Mouse (Mus musculus): ENCODE data around the gene Rnf214. TPM values are rescaled to one million over a fixed set of nuclear protein-coding genes. Genes with fewer than 3 reads are reported as not detected.

The Rnf214 gene
- polyA plus RNA-seq, 1 experiment = 47.3 TPM

- peak in 1 of 2 experiments; percentile 65 for DNase-seq (ENCODE audit: extremely low spot score in 1 of 2, low spot score in 1 of 2)
Measured at GRCm38 (mm10) chr9:45936883-45937282, 30.2 kb upstream of the Rnf214 start.

GRCm38 (mm10) chr9:45935628-45936210, 29.0 kb upstream of the Rnf214 start, which contains the start of gene Tagln:
Tagln (minus strand) TSS chr9:45936058.
- DNase-seq (ENCODE audit: extremely low spot score in 1 of 2, low spot score in 1 of 2) = no peak

DNA sequence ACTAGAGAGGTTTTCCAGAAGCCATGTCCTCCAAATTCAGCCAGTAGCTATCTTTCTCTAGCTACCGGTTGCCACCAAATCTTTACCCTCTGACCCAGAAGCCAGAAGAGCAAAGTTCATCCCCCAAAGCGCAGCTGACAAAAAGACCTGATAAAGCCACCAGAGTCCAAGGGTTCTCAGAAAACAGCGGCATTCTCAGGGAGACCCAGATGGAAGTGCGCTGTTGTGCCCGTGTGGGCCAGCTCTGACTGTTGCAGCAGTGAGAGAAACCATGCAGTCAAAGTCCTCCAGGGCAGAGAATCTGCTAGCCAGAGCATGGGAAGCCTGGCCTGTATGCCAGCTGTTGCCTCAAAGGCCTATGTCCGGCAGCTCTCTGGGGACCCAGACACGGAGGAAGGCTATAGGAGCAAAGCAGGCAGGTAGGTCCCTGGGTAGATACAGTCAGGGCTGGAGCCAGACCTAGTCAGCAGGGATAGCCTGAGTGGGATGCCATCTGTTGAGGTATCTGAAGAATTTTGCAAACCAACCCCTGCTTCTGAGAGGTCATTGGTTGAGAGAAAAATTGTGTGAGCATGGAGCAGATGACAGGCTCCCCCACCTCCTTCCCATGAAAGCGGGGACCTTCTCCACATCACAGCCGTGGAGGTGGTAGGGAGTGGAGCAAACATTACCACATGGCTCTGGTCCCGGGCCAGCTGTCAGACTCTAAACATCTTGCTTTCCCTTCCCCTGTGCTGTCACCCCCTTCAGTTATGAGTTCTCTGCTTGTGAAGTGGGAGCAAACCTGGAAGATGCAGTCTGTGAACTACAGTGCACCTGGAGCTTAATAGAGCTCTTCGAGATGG, 26.1 kb upstream of the Rnf214 start:
- DNase-seq (ENCODE audit: extremely low spot score in 1 of 2, low spot score in 1 of 2) = peak in 1 of 2 experiments; percentile 54

- DNase-seq (ENCODE audit: extremely low spot score in 1 of 2, low spot score in 1 of 2) = no peak
Measured at GRCm38 (mm10) chr9:45931958-45932357, 25.2 kb upstream of the Rnf214 start.

DNA sequence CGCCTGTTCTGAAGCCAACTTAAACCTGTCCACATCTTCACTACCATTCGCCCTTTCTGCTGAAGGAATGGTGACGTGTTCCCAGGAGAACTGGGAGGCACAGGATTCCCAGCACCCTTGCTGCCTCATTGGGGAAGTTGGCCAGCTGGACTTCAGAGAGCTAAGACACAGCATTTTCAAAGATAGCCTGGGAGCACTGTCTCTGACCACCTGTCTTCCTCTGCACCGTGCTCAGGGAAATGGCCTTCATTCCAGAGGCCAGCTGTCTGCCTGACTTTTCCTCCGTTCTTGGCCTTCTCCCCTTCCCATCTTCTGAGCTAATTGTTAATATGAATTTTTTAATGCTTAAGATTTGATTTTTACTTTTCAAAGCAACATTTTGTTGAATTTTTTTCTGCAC, 22.6 kb upstream of the Rnf214 start:
- no peak for DNase-seq (ENCODE audit: extremely low spot score in 1 of 2, low spot score in 1 of 2)

GRCm38 (mm10) chr9:45919895-45920294, 13.2 kb upstream of the Rnf214 start:
- no peak for DNase-seq (ENCODE audit: extremely low spot score in 1 of 2, low spot score in 1 of 2)

DNA sequence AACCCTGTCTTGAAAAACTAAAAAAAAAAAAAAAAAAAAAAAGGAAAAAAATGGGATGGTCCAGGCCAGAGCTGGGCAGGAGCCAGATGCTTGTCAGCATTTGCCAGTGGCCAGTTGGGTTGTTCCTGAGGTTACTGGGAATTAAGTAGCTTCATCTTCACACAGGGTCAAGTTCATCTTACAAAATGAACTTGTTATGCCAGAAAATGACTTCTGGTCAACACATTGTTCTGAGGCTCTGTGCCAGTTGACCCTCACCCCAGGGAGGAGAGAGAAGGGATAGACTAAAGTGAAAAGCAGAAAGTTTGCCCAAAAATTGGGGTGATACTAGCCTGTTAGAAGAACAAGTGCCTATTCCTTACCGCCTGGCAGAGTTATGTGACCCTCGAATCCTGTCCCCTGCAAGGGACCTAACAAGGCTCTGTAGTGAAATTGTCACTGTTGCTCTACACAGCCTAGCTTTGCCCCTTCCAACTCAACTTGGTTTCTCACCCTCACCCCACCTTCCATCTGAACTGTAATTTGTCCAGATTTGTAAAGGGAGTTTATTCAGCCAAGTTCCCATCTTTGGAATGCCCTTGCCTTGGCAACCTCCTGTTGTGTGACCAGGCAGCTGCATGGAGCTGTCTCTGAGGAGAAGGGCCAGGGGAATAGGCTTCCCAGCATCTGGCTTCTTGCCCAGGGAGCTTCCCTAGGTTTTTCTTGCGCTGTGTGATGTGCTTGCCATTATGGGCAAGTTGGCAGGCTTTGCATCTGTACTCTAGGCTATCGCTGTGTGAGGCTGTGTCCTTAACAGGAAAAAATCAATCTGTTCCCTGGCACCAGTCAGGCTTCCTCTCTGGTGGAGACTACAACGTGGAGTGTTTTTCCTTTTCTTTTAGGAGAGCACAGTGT, 10.6 kb upstream of the Rnf214 start:
- DNase-seq (ENCODE audit: extremely low spot score in 1 of 2, low spot score in 1 of 2) = peak; percentile 45 to 67

- DNase-seq (ENCODE audit: extremely low spot score in 1 of 2, low spot score in 1 of 2) = peak; percentile 43 to 54
Measured at GRCm38 (mm10) chr9:45915659-45916058, 8.9 kb upstream of the Rnf214 start.

GRCm38 (mm10) chr9:45911673-45912072, 5.0 kb upstream of the Rnf214 start:
- peak in 1 of 2 experiments; percentile 62 for DNase-seq (ENCODE audit: extremely low spot score in 1 of 2, low spot score in 1 of 2)

DNA sequence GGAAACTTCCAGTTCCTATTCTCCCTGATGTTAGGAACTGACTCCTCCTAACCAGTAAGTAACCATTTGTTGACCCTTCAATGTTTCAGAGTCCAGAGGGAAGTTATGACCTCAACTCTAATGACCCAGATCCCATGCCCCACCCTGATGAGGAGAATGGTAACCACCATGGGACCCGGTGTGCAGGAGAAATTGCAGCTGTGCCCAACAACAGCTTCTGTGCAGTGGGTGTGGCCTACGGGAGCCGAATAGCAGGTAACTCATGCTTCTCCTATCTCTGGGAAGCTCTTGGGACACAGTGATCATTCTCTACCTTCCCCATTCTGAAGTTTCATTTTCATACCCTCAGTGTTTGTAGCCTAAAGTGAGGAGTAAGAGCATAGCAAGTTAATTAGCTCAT, 4.3 kb upstream of the Rnf214 start:
- no peak for DNase-seq (ENCODE audit: extremely low spot score in 1 of 2, low spot score in 1 of 2)

- DNase-seq (ENCODE audit: extremely low spot score in 1 of 2, low spot score in 1 of 2) = peak in 1 of 2 experiments; percentile 22
Measured at GRCm38 (mm10) chr9:45907078-45907428, 342 bp upstream of the Rnf214 start.

- DNase-seq (ENCODE audit: extremely low spot score in 1 of 2, low spot score in 1 of 2) = peak in 1 of 2 experiments; percentile 12
Measured at GRCm38 (mm10) chr9:45905811-45906237, 887 bp downstream of the Rnf214 start.

- no peak for DNase-seq (ENCODE audit: extremely low spot score in 1 of 2, low spot score in 1 of 2)
Measured at GRCm38 (mm10) chr9:45905196-45905595, 1.5 kb downstream of the Rnf214 start.

- DNase-seq (ENCODE audit: extremely low spot score in 1 of 2, low spot score in 1 of 2) = no peak
Measured at GRCm38 (mm10) chr9:45893681-45894080, 13.0 kb downstream of the Rnf214 start.

DNA sequence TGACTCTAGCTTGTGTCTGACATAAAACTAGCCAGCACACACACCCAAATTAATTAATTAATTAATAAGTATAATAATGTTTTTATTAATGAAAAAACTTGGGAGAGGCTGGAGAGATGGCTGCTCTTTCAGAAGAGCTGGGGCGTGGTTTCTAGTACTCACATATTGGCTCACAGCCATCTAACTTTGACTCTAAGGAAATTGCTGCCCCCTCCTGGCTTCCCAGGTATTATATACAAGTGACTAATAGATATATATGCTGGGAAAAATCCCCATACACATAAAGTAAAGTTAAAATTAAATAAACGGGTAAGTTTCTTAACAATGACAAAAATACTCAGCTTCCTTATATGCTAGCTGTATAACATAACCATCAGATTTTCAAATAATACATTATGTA, 28.8 kb downstream of the Rnf214 start:
- peak in 1 of 2 experiments; percentile 38 for DNase-seq (ENCODE audit: extremely low spot score in 1 of 2, low spot score in 1 of 2)

DNA sequence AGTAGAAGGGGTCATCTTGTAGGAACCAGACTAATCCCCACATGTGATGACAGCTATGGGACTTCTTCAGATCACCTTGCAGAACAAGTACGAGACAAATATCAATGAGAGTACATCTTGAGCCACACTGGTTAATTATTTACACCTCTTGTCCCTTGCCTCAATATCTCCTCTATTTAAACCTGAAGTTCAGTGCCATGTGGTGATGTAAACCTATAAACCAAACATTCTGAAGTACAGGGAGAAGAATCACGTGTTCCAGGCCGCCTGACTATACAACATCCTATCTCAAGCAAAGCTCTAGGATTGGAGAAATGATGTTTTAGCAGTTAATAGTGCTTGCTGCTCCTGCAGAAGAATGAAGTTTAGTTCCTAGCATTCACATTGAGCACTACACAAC, 36.4 kb downstream of the Rnf214 start:
- DNase-seq (ENCODE audit: extremely low spot score in 1 of 2, low spot score in 1 of 2) = no peak

DNA sequence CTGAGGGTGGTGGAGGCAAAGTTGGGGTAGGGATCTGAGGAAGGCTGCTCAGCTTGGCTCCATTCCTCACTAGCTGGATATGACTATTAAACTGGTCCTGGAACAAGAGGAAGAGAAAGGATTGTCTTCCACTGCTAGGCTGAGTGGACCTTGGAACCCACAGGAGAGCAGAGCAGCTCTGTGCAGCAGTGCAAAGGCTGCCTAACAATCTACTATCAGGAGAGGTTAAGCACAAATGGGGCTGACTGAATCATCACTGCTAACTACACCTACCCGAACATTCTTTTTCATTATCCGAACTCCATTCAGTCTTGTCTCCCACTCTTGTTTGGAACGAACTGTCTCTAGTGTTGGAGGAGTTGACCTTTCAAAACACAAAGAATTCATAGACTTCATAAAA, 37.5 kb downstream of the Rnf214 start:
- no peak for DNase-seq (ENCODE audit: extremely low spot score in 1 of 2, low spot score in 1 of 2)

DNA sequence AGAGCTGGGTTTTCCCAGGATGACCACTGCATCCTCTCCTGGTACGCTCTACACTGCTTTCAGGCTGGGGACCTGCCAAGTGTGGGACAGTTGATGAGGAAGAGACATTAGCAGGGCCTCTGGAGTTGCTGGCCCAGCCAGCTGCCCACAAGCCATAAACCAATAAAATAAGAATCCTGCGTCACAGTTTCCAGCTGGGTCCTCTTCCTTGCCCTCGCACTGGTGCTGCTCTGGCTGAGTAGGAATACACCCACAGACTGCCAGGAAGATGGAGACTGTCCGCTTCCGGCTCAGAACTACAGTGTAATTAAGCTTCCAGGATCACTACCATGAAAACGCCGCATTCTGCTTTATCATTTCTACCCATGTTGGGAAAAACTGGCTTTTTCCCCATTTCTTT, 44.9 kb downstream of the Rnf214 start:
- peak in 1 of 2 experiments; percentile 45 for DNase-seq (ENCODE audit: extremely low spot score in 1 of 2, low spot score in 1 of 2)

- DNase-seq (ENCODE audit: extremely low spot score in 1 of 2, low spot score in 1 of 2) = no peak
Measured at GRCm38 (mm10) chr9:45859364-45859763, 47.3 kb downstream of the Rnf214 start.

GRCm38 (mm10) chr9:45854136-45854535, 52.6 kb downstream of the Rnf214 start:
- DNase-seq (ENCODE audit: extremely low spot score in 1 of 2, low spot score in 1 of 2) = no peak

DNA sequence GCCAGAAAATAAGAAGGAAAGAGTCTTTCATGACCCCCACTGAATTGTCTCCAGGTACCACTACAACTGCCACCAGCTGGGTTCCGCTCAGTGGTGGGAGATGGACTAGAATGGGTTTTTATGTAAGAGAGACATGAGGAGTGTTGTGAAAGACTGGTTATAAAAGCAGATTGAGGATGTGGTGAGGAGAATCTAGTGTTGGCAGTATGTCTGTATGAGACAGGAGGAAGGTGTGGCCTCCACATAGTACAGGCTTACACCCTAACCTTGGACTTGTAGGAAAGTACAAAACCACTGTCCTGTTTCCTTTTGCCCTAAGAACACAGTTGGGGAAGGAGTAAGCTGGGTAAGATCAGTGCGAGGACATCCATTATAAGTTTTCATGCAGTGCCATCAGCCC, 53.0 kb downstream of the Rnf214 start:
- DNase-seq (ENCODE audit: extremely low spot score in 1 of 2, low spot score in 1 of 2) = no peak

Data from frontal cortex, adult 2 months (tissue).